Mouse (Mus musculus): ENCODE results near the gene Tenm1.

Tenm1 gene

DNA sequence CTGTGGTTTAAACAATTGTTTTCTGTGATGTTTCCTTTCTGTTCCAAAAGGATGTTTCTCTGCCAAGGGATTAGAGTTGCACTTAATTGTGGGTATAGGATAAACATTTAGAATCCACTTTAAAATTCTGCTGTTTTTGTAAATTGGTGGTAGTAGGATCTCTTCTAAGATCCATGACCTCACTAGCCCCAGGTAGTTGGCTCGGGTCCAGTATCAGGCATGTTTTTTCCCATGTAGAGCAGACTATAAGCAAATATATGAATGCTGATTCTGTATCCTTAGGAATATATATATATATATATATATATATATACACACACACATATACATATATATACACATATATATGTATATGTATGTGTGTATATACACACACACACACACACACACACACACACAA lies 567.2 kb downstream of the Tenm1 start:
- DNase-seq (ENCODE audit: low spot score in 2 of 2) = no peak

DNA sequence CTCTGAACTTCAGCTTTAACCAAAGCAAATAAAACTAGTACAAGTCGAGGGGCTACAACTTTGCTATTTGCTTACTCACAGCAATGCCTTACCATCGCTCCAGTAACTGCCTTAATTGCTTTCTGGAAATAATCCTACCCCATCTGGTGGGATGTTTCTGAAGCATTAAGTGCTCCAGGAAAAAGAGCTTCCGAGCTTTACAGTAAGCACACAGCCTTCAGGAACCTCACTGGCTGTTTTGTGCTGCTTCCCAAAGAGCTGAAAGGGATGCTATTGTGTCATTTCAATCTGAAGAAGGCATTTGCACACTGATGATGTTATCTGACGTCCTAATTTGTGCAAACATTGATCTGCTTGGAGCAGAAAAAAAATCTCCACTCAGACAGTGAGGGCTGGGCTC lies 647.4 kb downstream of the Tenm1 start:
- no peak for DNase-seq (ENCODE audit: low spot score in 2 of 2)

DNA sequence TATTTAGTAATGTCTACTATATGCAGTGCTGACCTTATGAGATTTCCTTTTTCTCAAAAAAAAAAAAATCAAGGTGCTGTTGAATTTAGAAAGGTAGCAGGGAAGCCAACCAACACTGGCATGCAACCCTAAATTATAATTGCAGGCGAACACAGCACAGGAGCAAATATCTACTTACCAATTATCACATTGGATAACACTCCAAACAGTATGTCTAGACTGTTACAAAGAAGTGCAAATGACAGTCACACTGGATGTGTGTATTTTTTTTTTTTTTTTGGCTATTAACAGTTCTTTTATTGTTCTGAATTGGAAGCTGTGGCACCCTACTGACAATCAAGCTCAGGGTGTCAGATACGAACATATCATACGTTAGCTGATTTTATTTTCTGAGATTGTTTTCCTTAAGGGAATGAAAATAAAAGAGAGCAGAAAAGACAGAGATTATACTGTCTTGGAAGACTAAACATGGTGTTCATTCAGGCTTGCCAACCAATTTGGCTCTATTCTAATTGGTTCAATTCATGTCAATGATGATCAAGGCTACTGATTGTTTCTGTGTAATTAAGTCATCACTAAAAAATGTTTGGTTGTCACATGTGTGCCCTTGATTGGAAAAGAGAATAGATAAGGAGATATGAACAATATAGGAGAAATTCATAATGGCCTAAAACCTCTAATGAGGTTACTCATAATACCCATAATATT lies 710.7 kb downstream of the Tenm1 start:
- DNase-seq (ENCODE audit: low spot score in 2 of 2) = no peak

DNA sequence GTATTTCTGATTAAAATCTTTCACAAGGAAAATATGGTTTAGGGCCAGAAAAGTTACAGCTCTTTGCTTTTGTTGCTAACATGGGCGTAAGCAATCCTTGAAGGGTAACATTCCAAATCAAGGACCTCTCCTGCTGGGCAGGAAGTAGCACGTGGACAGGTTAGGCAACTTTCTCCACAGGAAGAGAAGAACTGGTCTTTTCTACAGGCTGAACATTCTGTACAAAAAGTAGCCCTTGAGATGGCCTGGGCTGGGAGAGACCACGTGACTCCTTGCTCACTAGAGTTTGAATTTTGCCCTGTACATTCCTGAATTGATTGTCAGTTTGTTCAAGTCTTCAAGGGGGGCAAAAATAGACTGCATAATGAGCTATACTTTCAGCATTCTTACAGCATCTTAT lies 728.6 kb downstream of the Tenm1 start:
- no peak for DNase-seq (ENCODE audit: low spot score in 2 of 2)

DNA sequence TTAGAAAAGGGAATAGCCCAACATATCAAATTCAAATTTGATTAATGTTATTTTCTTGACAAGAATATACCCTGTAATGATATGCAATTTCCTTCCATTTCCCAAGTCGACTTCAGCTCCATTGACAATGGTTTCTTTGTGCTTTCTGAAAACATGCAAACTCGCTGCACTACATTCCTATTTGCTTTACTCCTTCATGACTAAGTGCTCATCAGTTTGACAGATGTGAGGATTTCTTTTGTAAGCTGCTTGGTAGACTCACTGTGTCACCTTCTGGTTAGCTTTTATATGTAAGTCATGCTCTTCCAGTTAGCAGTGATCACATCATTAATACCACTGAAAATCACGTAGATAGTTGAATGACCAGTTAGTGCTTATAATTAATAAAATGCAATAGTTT lies 781.8 kb downstream of the Tenm1 start:
- DNase-seq (ENCODE audit: low spot score in 2 of 2) = no peak

DNA sequence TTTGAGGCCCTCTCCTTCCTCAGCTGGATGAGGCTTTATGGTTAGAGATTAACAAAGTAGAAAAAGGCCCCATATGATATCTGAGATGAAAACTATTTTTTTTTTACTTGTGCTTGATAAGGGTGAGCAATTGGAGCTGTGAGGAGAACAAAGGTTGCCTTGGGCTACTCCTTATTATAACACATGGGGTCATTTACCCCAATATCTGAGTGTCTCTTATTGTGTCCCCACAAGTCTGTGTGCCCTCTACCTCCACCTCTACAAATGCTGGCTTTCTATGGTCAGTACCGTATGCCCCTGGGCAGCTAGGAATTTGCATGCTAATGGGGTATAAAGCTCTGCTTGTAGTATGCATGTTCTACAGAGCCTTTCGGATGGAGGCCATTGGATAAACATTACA lies 848.4 kb downstream of the Tenm1 start:
- DNase-seq (ENCODE audit: low spot score in 2 of 2) = no peak

DNA sequence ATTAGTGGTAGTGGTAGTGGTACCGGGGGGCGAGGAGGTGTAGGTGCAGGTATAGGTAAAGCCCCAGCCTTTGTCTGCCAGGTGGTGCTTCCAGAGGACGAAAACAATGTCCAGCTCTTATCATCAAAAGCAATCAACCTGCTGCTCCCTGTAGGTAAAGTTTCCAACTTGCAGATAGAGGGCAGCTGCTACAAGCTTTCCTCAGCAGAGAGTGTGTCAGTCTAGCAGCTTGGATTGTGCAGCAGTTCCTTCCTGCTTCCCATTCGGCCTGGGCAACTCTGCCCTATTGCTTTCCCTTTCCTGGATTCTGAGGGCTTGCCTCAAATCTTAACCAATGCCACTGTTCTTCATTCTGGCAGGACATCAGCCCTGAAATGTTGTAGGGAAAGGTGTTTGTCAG lies 870.2 kb downstream of the Tenm1 start:
- DNase-seq (ENCODE audit: low spot score in 2 of 2) = no peak

DNA sequence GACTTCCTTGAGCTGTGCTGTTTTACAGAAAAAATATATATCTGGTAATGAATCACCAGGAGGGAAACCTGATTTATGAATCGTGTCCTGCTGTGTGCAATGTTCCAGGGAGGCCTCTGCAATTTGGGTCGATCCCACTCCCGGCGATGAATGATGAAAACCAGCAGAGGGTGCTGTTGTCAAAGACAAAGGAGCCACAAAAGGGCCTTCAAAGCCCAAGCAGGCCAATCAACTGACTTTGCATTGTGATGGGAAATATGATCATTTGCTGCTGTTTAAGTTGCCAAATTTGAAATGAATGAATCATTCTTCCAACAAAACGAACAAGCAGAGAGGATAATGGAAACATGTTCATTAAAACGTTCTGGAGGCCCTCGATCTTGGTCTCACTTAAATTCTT lies 871.6 kb downstream of the Tenm1 start:
- DNase-seq (ENCODE audit: low spot score in 2 of 2) = peak in 1 of 2 experiments; percentile 55

DNA sequence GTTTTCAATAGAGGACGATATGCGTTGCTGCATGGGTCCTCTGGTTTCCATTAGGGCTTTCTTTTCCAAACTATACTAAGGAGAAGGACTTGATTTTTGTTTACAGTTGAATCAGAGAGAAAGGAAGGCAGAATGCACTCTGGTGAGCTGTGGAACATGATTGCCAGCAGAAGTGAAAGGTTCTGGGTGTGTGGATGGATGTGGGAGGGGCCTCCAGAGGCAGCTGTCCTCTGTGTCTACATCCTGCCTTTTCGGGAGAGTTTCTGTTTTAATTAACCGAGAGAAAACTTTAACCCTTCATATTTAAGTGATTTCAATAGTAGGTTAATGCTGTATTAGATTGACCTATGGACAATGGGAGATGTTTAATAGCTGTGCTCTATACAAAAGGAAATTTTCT lies 880.4 kb downstream of the Tenm1 start:
- DNase-seq (ENCODE audit: low spot score in 2 of 2) = no peak

DNA sequence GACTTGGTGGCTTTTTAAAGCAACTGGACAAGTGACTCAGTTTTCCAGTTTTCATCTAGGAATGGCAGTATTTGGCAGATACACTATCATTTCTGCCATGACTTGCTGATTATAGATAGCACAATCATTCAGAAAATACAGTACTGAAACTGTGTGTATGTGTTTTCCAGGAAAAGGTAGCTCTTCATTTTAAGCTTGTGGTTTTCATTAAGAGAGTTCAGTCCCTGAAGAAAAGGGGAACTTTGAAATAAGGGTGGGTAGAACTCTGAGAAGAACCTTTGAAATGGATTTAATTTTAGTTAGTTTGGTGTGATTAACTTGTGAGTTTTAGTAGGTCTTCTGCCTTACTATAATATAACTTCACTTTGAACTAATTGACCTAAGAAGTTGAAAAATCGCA lies 883.9 kb downstream of the Tenm1 start:
- no peak for DNase-seq (ENCODE audit: low spot score in 2 of 2)

DNA sequence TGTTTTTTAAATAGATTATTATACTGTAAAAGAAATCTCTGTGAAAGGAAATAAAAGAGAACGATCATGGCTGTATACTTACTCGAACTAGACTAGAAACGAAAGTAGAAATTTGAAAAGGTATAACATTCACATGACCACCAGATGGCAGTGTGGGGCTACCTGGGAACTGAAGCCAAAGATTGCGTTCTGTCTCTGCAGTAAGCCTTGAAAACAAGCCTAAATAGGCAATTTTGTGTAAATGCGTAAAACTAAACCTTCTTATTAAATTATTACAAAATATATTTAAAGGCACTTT lies 888.2 kb downstream of the Tenm1 start:
- DNase-seq (ENCODE audit: low spot score in 2 of 2) = peak; percentile 28 to 72

DNA sequence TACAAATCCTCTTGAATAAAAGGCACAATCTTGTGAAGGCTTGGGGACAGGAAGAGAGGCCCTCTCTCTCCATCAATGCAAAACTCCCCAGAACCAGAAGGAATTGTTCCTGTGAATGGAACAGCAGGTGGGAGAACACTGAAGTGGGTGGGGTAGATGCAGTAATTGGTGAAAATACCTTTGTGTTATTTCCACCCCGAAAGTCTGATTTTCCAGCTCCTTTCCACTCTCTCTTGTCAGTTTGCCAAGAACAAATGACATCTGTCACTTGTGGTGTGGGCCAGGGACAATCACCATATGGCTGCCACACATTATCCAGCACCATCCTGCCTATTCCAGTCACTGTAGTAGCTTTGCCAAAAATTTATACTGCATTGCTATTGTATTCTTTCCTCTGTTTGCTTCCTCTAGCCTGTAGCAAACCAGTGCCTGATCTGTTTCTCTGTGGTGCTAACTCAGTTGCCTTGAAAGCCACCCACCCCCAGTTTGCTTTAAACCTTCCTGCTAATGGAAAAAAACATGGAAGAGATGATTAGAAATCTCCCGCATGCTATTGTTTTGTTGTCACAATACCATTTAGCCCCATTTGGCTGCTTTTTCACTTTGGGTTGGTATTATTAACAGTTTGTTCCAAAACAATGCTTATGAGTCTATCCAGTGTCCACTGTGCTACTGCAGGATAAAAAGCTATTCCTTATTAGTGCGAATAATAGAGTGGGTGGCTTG lies 888.7 kb downstream of the Tenm1 start:
- peak in 1 of 2 experiments; percentile 9 for DNase-seq (ENCODE audit: low spot score in 2 of 2)

DNA sequence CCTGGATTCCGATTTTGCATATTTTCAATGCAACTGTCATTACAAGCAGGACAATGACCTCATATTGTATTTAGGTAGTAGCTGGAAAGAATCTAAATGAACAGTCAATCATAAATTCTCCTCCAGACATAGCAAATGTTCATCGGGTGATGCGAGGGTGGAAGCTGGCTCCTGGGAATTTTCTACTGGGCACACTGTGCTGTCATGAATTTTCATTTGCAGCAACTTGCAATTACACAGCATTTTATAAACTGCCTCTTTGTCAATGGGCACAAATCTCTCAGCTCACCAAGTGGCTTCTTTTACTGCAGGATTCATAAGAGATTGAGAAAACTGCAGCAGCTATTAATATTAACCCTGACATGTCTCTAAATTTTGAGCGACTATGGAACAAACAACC lies 898.2 kb downstream of the Tenm1 start:
- no peak for DNase-seq (ENCODE audit: low spot score in 2 of 2)

DNA sequence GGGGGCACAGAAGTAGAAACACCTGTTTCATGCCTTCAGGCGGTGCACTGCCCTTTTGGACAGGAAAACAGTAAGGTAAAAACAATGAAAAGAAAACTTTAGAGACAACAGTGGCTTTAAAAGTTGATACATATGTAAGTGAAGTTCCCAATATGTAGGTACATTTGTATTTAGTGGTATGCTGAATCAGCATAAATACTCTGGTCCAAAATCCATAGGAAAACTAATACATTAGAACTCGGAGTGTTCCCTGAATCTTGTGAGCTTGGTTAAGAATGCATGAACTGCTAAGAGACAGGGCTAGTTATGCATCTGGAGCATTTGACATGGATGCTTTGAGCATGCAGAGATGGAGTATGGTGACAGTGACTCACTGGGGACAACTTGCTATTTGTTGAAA lies 906.1 kb downstream of the Tenm1 start:
- no peak for DNase-seq (ENCODE audit: low spot score in 2 of 2)

DNA sequence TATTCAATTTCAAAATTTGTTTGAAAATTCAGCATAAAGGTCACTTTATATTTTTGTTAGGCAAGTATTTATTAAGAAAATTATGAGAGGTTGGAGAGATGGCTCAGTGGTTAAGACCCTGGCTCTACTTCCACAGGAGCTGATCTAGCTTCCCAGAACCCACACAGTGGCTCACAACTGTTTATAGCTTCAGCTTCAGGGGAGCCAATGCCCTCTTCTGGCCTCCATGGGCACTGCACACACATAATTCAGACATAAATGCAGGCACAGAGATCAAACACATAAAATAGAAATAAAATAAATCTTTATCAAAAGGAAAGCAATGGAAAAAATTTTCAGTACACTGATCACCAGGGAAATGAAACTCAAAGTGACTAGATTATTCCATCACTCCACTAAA lies 916.4 kb downstream of the Tenm1 start:
- no peak for DNase-seq (ENCODE audit: low spot score in 2 of 2)

DNA sequence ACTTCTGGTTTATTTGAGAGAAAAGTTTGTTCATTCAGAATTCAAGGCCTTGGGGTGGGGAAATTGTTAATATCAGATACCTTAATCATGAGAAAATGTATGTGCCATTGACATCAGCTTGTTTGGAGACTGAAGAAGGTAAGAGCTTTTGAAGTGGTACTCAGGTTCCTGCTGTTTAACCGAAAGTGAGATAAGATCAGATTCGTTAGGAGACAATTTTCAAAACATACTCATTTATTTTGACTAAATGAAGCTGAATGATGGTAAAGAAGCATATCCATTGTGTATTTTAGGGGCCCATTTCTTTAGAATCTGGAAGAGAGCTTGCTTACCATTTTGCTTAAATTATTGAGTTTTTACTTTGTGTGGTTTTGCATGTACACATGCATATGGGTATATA lies 917.8 kb downstream of the Tenm1 start:
- DNase-seq (ENCODE audit: low spot score in 2 of 2) = no peak

DNA sequence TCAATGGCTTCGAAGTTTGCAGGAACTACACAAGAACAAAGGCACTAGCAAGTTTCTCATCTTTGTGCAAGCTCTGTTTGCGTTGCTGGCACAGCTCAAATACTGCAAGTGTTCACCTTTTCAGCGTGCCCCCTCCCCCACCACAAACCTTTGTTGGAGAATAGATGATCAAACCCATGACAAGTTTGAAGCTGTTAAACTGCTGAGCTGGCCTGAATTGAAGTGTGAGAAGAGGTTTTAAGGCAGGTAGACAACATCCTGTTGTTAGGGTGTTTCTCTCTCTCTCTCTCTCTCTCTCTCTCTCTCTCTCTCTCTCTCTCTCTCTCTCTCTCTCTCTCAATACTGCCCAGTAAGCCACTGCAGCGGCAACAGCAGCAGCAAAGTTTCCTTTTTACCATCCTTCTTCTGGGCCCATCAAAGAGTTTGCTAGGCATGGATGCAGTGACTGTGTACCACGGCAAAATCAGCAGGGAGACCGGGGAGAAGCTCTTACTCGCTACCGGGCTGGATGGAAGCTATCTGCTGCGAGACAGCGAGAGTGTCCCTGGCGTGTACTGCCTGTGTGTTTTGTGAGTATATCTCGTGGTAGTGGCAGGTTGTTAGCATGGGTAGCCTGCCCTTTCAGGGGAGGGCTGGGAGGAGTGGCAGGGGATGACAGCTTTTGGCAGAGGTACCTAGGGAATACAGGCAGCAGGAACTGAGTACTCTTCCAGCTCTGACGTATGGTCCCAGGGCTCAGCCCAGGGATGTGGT lies 926.5 kb downstream of the Tenm1 start, which contains the start of gene Sh2d1a:
Gene Sh2d1a (plus strand): TSS at position 163 of the 753 bp plus-strand sequence.
- DNase-seq (ENCODE audit: low spot score in 2 of 2) = no peak

DNA sequence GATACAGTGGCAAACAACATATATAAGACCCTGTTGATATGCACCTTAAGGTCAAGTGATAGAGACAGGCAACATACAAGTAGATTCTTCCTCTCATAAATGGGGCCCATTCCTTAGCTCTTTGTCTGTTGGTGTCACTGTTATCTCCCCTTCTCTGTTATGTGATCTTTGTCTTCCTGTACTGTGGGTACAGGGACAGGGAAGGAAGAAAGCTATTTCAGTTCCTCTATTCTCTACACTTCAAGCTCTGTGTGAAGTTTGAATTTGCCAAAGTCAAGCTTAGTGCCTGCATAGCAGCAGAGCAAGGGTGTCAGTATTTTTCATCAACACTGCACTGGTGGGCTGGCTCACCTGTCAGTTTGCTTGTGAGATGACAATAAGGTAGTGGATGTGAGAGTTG lies 928.4 kb downstream of the Tenm1 start:
- no peak for DNase-seq (ENCODE audit: low spot score in 2 of 2)

DNA sequence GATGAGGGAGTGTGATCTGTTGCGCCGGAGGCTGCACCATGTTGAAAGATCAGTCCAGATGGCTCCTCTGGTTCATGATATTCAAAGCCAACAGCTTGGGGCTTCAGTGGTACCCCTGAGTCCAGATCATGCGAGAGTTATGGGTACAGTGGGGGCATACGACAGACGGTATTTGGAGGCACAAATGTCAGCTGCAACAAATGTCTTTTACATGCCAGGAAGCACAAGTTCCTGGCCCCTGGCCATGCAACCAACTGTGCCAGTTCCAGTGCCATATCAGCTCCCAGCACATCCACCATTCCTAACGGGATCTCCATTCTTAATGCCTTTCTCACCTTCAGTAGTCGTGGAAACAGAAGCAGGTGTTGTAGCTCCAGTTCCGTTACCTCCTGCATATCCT lies 938.6 kb downstream of the Tenm1 start:
- DNase-seq (ENCODE audit: low spot score in 2 of 2) = peak in 1 of 2 experiments; percentile 2

DNA sequence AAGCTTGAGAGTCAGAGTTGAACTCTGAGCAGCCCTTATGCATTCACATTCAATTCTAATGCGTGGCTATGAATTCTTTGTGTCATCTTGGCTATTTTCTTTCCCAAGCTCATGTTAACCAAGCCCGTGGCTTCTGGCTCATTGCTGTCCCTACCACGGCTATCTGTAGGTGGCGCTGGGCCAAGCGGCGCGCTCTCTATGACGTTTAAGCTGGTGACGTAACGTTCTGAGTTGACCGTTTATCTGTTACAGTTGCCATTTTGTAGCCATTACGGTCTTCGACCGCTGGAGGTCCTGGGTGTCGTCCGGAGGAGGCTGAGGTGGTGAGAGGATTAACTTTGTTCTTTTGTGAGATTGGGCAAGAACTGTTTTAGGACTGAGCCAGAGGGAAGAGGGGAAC lies 939.5 kb downstream of the Tenm1 start, which contains the start of gene Tex13c2:
Gene Tex13c2 (plus strand): TSS at position 246 of the 400 bp plus-strand sequence.
- no peak for DNase-seq (ENCODE audit: low spot score in 2 of 2)
